Mouse (Mus musculus): ENCODE measurements around the gene Ceacam9.

GRCm38 (mm10) chr7:16699042-16699441 lies 22.7 kb upstream of the Ceacam9 start:
- TF ChIP-seq POLR2A (IDR thresholded peaks at IDR 0.05; ENCODE audit: insufficient read depth, low read depth, low read length) (no peak), CTCF (IDR thresholded peaks at IDR 0.05; ENCODE audit: insufficient read depth, low read depth, low read length) (no peak)
